Mouse (Mus musculus) gastrocnemius, postnatal 10 days (tissue): Measurements from ENCODE around the gene Gm21958. TPM values are rescaled to one million over a fixed set of nuclear protein-coding genes. Genes with fewer than 3 reads are reported as not detected.

Source experiments
- DNase-seq: peaks from one replicate; pipeline ENCODE4 v3.0.0; 2021; ENCODE audit warnings: mixed read lengths
- long read RNA-seq, 2 experiments: library from polyadenylated mRNA; stranded (forward); transcript quantifications; one replicate each; pipeline ENCODE4 v2.0.0; 2021
- total RNA-seq, 2 experiments: library from RNA; stranded (reverse); gene quantifications; 2 replicates each; pipeline ENCODE4 v1.2.3; 2021

Gm21958 gene
- not detected for total RNA-seq
- long read RNA-seq, experiment 1: 0 reads
- long read RNA-seq, experiment 2: 0 reads

GRCm38 (mm10) chr3:54714253-54714652, at the start of gene Gm21958:
Gene Gm21958, minus strand, starts transcription at chr3:54714353.
- no peak for DNase-seq

- no peak for DNase-seq
These were observed 47.1 kb upstream of the Gm21958 start for GRCm38 (mm10) chr3:54761258-54761657.

- no peak for DNase-seq
These were observed 46.4 kb upstream of the Gm21958 start for GRCm38 (mm10) chr3:54760321-54761115.

GRCm38 (mm10) chr3:54759211-54759610, 45.1 kb upstream of the Gm21958 start:
- no peak for DNase-seq

GRCm38 (mm10) chr3:54757446-54757845, 43.3 kb upstream of the Gm21958 start:
- DNase-seq: no peak

- DNase-seq: no peak
These were observed 41.9 kb upstream of the Gm21958 start for GRCm38 (mm10) chr3:54756058-54756457.

- peak; percentile 60 for DNase-seq
These were observed 41.2 kb upstream of the Gm21958 start, which contains the start of gene Smad9 for GRCm38 (mm10) chr3:54755145-54756041. Gene Smad9, plus strand, starts transcription at chr3:54755582.

- no peak for DNase-seq
These were observed 39.3 kb upstream of the Gm21958 start for GRCm38 (mm10) chr3:54753411-54753810.

- peak; percentile 17 for DNase-seq
These were observed 31.6 kb upstream of the Gm21958 start for GRCm38 (mm10) chr3:54745799-54746198.

- no peak for DNase-seq
These were observed 27.8 kb upstream of the Gm21958 start for GRCm38 (mm10) chr3:54741965-54742364.

- DNase-seq: no peak
These were observed 23.2 kb upstream of the Gm21958 start for GRCm38 (mm10) chr3:54737317-54737716.

- no peak for DNase-seq
These were observed 22.2 kb upstream of the Gm21958 start for GRCm38 (mm10) chr3:54736101-54736927.

GRCm38 (mm10) chr3:54735247-54736046, 21.3 kb upstream of the Gm21958 start, which contains the start of the genes Exosc8 and Alg5:
Gene Exosc8, minus strand, starts transcription at chr3:54735393.
Gene Alg5, plus strand, starts transcription at chr3:54735539.
- peak; percentile 96 for DNase-seq

GRCm38 (mm10) chr3:54734411-54735246, 20.5 kb upstream of the Gm21958 start:
- peak; percentile 93 for DNase-seq

- no peak for DNase-seq
These were observed 18.2 kb upstream of the Gm21958 start for GRCm38 (mm10) chr3:54732371-54732770.

GRCm38 (mm10) chr3:54731626-54732150, 17.5 kb upstream of the Gm21958 start:
- no peak for DNase-seq

GRCm38 (mm10) chr3:54728100-54728499, 13.9 kb upstream of the Gm21958 start:
- DNase-seq: no peak

- DNase-seq: no peak
These were observed 13.4 kb upstream of the Gm21958 start for GRCm38 (mm10) chr3:54727588-54727987.

- no peak for DNase-seq
These were observed 11.2 kb upstream of the Gm21958 start for GRCm38 (mm10) chr3:54725344-54725743.
